Mouse (Mus musculus): ENCODE measurements around the gene Lhfpl1.
"Not testable (repeated sequence)": the region's sequence is repeated elsewhere in the genome, so short reads cannot be mapped to it uniquely, and the experiment has no call there.

The Lhfpl1 gene

DNA sequence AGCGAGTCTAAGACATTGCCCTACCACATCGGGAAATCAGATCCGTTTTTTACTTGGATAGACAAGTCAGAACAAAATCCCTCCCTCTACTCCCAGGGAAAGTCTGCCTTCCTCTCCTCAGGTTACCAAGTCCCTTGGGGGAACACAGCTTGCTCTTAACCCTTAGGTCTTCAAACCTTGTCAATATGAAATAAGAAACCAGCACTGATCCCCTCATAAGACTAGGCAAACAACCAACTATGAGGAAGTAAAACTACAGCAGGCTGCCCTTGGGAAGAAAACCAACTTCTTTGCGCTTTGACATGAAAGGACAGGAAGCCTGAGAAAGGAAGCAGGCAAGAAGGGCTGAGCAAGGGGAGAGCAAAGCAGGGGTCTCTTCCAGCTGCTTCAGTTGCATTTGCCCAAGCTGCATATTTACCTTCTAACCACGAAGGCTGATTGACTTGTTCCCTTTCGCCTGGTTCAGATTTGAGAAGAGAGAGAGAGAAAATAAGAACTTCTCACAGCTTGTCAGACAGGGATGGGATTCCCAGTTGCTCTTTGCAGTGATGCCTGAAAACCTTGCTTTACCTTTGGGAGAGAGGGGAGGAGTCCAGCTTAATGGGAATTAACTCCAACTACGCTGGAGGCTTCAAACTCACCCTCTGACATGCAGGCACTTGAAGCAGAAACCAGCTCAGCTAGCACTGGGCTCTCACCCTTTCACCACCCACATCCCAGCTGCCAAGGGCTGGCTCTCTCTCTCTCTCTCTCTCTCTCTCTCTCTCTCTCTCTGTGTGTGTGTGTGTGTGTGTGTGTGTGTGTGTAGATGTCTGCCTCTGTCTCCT is at the start of gene Lhfpl1:
Lhfpl1 (minus strand) TSS at position 713 of the 827 bp plus-strand sequence.
- DNase-seq (ENCODE audit: low spot score), result peak; percentile 58

DNA sequence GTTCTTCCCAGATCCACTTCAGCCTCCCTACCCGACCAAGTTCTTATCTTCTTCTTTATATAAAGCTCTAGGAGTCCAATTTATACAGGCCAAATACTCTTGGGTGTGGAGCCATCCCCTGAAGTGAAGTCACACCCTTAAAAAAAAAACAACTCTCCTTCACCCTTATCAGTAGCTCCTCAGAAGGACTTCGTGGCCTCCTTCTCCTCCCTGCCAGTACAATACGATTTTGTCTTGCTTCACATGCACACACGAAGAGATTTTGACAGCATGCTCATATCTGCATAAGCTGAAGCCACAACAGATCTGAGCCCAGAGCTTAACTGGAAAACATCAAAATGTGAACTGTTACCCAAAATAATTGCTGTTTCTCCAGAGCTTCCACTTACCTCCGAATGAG is 22.9 kb upstream of the Lhfpl1 start:
- no peak for DNase-seq (ENCODE audit: low spot score)

GRCm38 (mm10) chrX:145362527-145362926 is 13.6 kb upstream of the Lhfpl1 start:
- no peak for DNase-seq (ENCODE audit: low spot score)

DNA sequence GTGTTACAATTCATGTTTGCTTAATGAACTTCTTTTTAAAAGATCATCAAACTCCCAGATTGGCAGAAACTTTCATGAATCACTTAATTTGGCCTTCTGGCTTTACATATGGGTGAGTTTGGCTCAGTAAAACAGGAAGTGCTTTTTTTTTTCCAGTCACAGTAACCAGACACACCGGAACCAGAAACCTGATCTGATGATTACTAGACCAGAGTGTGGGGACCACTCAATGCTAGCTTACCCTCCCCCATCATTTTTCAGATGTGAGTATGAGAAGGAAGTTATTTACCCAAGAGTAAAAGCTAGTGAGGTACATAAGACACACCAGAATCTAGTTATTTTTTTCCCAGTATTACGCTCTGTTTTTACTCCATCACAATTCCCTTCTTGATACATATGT is 6.5 kb downstream of the Lhfpl1 start:
- peak; percentile 14 for DNase-seq (ENCODE audit: low spot score)

- no peak for DNase-seq (ENCODE audit: low spot score)
Observed at GRCm38 (mm10) chrX:145336141-145336540, 12.7 kb downstream of the Lhfpl1 start.

GRCm38 (mm10) chrX:145308555-145308954 is 40.3 kb downstream of the Lhfpl1 start:
- DNase-seq (ENCODE audit: low spot score), result peak; percentile 28

DNA sequence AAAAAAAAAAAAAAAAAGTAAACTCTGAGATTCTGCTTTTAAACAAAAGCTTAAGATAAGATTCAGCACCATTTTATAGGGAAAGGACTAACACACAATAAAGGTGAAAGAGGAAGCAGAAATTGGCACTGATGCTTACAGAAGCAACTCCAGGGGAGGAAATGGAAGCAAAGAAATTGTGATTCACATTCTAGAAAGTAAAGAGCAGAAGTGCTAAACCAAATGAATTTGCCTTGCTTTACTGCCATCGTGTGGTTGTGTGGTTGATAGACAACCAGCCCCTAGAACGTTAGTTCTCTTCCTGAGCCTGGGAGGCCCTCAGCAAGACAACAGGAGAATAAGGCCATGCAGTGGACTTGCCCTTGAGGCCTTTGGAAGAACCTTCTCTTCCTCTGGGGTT is 41.7 kb downstream of the Lhfpl1 start:
- peak; percentile 65 for DNase-seq (ENCODE audit: low spot score)

DNA sequence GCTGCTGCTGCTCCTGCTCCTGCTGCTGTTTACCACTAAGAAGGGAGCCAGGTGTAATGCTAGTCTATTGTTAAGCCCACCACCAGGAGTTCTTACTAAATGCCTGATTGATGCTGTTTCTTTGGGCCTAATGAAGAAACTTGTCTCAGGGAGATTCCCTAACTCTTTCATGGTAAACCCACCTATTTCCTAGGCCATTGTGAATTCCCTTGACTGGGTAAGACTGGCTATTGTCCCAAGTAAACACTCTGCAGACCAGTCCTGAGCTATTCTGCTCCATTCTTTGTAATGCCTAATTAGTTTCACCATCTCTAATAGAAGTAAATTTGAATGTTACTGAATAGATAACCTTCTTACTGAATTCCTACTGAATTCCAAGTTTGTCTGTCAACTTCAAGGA is 48.7 kb downstream of the Lhfpl1 start:
- not testable (repeated sequence) for DNase-seq (ENCODE audit: low spot score)

- DNase-seq (ENCODE audit: low spot score), result no peak
Observed at GRCm38 (mm10) chrX:145272209-145272608, 76.7 kb downstream of the Lhfpl1 start.

- peak; percentile 20 for DNase-seq (ENCODE audit: low spot score)
Observed at GRCm38 (mm10) chrX:145271768-145272167, 77.1 kb downstream of the Lhfpl1 start.

- DNase-seq (ENCODE audit: low spot score), result no peak
Observed at GRCm38 (mm10) chrX:145261803-145262202, 87.1 kb downstream of the Lhfpl1 start.
